Mouse (Mus musculus) c-Kit-positive CD71-positive TER-119-negative erythroid progenitor cells, embryonic 14.5 days (primary cell): ENCODE data around the gene Fgfr2.
"Not testable (repeated sequence)": the region's sequence is repeated elsewhere in the genome, so short reads cannot be mapped to it uniquely, and the experiment has no call there.

Source experiments
- DNase-seq: peaks from one replicate; pipeline ENCODE4 v3.0.0-alpha.2; 2013; ENCODE audit warnings: low read depth

Gene Fgfr2

DNA sequence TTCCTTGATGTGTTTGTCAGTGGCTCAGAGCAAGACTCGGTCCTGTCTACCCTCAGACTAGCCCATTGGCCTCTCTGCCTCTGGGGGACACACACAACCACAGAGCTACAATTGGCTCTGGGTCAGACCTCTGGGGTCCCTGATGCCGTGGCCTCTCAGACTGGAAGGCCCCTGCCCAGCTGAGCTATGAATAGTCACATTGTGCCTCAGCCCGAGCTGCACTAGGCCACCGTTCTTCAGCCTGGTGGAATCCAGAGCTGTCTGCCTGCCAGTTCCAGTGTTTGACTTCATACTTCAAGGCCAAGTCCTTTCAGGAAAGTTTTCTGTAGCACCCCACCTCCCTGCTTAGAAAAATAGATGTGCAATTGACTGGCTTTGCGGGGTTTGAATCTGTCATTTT is 434.4 kb downstream of the Fgfr2 start:
- DNase-seq = no peak

- no peak for DNase-seq
Measured at GRCm38 (mm10) chr7:132687897-132688296, 435.3 kb downstream of the Fgfr2 start.

DNA sequence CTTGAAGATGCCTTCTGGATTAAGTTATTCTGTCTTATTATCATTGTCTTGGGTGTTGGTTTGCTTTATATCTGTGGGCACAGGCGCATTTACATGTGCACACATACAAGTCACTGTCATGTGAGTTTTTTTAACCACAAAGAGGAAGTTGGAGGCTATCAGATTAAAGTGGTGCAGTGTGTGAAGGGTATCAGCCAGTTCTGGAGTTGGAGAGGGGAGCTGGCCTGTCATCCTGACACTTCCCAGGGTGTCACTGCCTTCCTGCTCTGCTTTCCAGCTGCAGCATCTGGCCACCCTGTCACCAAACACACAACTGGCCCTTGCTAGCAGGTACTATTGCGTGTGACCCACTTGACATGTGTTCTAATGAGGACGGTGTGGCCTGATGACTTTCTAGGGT is 436.6 kb downstream of the Fgfr2 start:
- DNase-seq = no peak

DNA sequence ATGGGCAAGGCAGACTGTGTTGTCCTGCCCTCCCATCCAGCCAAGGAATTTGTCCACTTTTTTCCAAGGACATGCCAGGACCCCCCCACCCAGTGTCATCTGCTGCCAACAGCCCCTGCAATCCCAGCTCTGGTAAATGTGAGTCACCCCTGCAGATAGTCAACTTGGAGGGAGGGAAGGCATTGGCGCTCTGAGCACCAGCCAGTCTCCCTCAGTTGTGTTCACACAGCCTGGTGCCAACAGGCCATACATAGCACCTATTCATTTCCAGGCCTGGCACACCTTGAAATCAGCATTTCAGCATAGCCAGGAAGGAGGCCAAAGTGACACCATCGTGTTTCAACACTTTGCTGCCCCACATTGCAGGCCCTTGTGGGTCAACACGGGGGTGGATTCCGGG is 439.2 kb downstream of the Fgfr2 start:
- DNase-seq = no peak

DNA sequence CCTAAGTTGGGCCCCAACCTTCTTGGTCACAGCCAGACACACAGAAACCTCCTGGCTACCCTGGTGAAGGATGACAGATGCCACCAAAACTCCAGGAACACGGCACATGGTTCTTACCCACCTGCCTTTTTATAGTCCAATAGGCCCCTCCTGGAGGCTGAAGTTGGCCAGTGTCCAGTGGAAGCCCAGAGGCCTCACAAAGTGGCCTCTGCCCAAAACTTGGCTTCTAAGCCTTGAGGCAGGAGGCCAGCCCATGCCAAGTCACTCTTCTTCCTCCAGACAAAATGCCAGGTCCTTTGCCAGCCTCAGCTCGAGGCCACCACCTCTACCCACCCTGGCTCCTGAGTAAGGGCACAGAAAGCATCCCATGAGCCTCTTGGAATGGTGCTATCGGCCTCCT is 440.2 kb downstream of the Fgfr2 start:
- no peak for DNase-seq

- no peak for DNase-seq
Measured at GRCm38 (mm10) chr7:132682336-132682735, 440.8 kb downstream of the Fgfr2 start.

DNA sequence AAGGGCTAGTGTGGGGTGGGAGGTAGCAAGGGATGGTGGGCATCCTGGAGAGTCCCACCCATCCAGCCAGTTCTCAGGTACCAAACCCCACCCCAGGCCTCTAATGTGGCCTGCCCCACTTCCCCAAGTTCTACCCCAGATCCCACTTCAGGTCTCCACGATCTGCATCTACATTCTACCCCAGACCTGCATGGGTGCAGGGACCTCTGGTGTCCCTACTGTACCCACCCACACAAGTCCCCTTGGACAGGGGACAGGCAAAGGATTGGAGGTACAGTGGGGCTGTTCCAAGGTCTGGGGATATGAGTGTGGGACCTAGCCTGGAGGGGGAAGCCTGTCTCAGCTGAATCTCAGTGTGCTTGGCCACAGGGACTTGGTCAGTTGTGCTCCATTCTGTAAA is 441.3 kb downstream of the Fgfr2 start:
- DNase-seq = no peak

DNA sequence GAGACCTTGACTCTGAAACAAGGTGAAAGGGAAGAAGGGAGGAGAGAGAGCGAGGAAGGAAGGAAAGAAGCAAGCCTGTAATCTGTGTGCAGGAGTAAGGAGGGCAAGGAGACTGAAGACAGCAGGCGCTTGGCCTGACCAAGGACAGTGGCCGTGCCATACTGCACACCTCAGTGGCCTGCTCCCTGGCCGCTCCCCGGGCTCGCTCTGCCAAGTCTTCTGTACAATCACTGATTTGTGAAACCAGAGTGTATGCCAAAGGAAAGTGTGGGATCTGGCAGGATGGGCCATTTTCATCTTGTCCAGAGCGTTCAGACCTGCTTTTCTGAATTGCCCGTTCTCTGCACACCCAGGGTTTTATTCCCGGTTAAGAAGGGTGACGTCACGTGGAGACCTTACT is 441.9 kb downstream of the Fgfr2 start:
- DNase-seq = no peak

DNA sequence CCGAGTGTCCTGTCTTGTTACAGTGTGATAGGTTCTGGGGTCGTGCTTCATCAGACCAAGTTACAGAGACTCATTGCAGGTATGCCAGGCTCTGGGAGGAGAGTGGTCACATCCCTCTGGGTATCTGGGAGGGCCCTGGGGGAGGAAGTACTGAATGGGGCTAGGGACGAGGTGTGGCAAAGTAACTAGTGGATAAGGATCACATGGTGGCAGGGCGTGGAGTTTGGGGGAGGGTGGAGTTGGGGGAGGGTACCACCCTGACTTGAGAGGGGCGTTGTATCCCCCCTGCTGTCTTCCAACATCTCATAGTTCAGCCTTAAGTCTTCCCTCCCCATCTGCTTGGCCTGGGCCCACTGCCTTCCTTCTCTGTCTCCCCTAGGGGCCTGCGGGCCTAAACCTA is 443.6 kb downstream of the Fgfr2 start:
- no peak for DNase-seq

GRCm38 (mm10) chr7:132679117-132679516 is 444.0 kb downstream of the Fgfr2 start:
- DNase-seq = no peak

DNA sequence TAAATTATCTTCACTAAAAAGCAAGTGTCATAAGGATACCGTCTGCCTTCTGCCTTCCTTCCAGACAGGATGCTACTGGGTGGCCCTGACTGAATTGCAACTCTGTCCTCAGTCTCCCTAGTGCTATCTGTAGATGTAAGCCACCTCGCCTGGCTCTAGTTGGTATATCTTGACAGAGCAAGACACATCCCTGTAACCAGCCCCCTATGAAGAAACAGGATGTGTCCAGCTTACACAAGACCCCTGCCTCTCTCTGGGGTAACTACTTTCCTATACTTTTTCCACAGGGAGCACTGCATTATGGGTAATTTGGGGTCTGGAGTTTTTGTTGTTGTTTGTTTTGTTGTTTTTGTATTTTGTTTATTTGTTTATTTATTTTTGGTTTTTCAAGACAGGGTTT is 447.2 kb downstream of the Fgfr2 start:
- DNase-seq = no peak

- no peak for DNase-seq
Measured at GRCm38 (mm10) chr7:132673931-132674755, 449.0 kb downstream of the Fgfr2 start.

GRCm38 (mm10) chr7:132672481-132672959 is 450.6 kb downstream of the Fgfr2 start:
- DNase-seq = no peak

DNA sequence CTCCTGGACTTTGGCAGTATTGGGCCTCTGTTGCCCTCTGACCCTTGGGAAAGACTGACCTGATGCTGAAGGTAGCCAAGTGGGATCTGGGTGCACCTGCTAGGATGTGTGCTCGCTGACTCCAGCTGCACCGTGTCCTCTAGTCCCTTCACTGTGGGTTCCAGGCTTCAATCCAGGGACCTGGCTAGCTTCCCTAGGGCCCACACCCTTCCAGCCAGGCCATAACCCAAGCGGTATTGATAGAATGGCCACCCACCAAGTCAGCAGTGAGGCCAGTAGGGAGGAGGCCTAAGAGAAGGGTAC is 452.3 kb downstream of the Fgfr2 start:
- no peak for DNase-seq

DNA sequence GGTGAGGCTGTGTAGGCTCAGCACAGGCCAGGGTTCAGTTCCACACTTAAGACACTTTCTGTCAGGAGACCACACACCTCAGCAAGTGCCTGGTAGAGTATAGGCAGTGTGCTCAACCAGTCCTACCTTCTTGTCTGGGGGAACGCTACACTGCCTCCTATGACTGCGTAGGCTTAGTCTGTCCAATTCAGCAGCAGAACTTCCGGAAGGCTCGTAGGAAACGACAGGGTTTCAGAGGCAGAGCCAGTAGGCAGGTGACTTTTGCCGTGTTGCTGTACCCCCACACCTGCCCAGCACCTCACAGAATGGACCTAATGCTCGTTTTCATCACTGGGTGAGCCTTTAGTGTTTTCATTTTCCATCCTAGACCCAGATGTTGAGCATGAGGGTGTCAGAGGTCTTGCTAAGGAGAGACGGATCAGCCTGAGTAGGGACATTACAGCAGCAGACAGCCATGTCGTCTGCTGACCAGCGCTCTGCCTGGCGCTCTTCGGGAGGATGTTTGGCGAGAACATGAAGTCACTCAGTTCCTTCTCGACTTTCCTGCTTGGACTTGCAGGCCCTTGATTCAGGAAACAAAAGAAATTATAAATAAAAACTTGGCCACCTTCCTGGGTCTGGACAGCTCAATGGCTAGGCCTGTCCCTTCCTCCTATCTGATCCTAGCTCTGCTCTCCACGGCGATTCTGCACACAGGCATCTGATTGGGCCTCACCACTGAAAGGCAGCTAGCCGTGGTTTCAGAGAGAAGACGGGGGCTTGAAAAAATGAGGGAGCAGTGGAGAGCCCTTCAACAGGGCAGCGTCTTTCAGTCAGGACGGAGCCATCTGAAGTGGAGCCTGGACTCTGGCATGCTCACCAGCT is 452.9 kb downstream of the Fgfr2 start:
- no peak for DNase-seq

DNA sequence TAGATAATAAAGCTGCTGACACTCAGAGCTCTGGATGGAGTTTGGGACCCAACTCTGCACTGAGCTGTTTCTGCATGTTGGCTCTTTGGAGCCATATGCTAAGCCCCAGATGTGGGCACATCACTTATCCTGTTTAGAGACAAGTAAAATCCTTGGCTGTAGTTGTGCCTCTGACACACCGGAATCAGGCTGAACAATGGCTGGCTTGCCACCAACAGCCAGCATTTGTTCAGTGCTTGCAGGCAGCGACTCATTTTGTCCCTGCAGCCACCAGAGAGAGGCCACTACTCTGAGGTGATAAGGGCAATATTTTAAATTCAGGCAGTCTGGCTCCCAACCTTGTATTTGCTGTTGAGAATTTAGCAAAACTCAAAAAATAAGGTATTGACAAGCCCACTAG is 454.5 kb downstream of the Fgfr2 start:
- DNase-seq = no peak

GRCm38 (mm10) chr7:132666516-132666915 is 456.6 kb downstream of the Fgfr2 start:
- no peak for DNase-seq

DNA sequence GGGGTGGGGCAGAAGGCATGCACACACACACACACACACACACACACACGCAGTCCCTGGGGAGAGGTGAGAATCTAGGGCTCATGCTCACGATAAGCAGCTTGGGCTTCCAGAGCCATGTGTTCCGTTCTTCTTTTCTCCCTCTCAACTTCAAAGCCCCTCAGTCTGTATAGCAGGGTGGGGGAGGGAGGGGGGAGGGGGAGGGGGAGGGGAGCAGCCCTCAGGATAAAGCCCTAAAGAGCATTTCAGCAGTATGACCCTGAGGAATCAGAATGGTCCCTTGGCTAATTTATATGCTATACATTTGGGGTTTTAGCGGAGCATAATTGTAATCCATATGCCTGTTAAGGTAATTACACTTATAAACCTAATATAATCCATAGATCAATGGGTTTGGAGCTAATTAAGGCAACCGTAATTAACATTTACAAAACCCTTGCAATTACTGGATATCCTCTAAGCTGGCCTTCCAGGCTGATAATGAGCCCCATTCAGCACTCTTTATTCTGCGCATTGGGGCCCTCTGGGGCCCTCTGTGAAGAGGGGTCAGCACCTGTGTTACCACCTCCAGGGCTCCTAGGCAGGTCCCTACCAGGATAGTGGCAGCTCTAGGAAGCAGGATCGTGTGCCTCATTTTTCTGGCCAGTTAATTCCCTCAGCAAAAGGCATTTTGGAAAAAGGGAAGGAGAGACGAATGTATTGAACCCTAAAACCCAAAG is 457.3 kb downstream of the Fgfr2 start:
- DNase-seq = no peak

DNA sequence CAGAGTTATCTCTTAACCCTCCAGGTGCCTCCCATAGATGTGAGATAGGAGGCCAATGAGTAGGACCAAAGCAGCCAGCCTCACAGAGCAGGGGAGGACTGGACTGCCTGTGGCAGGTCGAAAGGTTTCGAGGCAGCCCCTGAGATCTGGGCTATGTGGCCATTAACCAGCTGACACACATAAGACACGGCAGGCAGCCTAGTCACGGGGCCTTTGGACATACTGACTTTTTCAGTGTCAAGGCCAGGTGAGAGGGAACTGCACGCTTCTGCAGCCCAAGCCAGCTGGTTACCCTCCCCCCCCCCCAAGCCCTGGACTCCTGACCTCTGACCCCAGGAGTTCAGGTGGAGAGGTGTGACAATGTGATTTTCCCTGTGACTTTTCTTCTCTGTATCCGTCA is 458.3 kb downstream of the Fgfr2 start:
- DNase-seq = no peak

DNA sequence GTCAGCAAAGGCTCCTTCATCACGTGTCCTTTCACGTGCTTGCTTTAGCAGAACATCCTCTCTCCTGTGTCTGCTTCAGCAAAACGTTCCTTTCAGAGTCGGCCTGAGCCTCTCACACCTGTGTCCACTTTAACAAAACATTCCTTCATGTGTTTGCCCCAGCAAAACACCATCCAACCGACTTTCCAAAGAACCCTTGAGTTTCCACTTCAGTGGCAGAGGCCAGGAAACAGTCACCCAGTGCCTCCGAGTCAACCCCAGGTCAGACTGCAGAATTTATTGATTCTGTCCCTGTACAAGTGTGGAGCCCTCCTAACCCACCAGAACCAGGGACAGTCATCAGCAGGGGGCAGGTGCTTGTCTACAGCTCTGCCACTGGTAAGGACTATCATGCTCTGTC is 460.3 kb downstream of the Fgfr2 start:
- not testable (repeated sequence) for DNase-seq

DNA sequence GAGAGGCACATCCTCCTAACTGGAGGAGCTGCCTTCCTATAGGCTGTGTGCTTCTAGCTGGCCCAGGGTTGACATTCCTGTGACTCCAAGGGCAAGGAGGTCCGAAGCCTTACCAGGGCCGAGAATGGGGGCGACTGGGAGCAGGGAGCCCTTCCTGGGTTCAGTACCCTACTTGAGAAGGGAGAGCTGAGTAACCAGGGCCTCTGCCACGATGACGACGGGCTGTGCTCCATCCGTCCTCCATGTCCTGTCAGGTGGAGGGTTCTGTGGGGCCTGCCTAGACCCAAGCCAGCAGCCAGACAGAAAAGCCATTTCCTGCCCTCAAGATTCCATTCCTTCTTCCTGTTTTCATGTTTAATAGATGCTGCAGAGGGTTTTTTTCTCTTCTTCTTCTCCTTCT is 463.5 kb downstream of the Fgfr2 start:
- no peak for DNase-seq

DNA sequence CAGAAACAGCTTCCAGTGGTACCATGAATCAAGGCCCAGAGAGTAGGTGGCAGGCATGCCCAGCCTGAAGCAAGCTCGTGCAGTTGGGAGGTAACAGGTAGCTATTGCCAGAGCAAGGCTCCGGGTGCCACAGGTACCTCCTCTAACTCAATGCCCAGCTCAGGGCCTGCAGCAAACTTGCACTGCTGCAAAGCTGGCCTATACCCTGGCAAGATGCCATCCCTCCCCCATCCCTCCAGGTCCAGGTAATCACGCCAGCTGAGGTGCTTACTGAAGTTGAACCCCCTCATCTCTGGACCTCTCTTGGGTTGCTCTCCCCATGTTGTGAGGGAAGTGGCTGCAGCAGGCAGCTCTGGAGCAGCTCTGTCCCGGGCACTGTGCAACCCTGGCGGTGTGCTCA is 464.5 kb downstream of the Fgfr2 start:
- DNase-seq = no peak

DNA sequence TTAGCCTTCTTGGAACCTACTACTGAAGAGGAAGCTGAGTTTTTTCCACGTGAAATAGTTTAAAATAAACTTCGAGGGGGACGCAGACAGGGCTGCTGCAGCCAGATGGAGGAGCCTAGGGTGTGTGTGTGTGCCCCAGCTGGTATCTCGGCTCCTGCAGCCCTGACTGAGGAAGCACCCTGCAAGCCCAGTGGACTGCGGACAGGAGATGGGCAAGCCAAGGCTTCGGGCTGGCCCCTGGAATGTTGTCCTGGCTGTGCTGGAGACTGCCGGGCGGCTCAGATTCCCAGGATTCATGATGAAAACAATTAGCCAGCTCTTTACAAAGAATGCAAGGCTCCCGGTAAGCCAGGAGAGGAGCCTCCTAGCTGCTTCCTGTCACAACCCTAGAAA is 465.1 kb downstream of the Fgfr2 start:
- no peak for DNase-seq
